Mouse (Mus musculus) stomach, embryonic 15.5 days (tissue): ENCODE measurements around the gene Hdac9. TPM values are rescaled to one million over a fixed set of nuclear protein-coding genes. Genes with fewer than 3 reads are reported as not detected.
A peak's percentile ranks its signal among the peaks of the same experiment; 100 is the strongest.

Experiments used
- ATAC-seq: fragments of 200-750 bp; cut with Nextera tagmentation; 2 replicates; pipeline ENCODE4 v1.8.0; 2017; ENCODE audit warnings: low read depth, moderate number of reproducible peaks, moderate TSS enrichment; ENCODE audit not compliant: insufficient read depth, low FRiP score
- H3K27ac ChIP-seq: fragments of 300-500 bp; sonication (generic); 2 replicates; pipeline ENCODE4 v1.5.1; 2015; ENCODE audit warnings: mild to moderate bottlenecking, inconsistent platforms
- H3K27me3 ChIP-seq: fragments of 300-500 bp; sonication (generic); replicated peaks from 2 replicates; pipeline ENCODE4 v1.6.1; 2015; ENCODE audit warnings: inconsistent platforms
- H3K36me3 ChIP-seq: fragments of 300-500 bp; sonication (generic); 2 replicates; pipeline ENCODE4 v1.6.1; 2015; ENCODE audit warnings: inconsistent platforms
- H3K4me1 ChIP-seq: fragments of 300-500 bp; sonication (generic); 2 replicates; pipeline ENCODE4 v1.6.1; 2015; ENCODE audit warnings: inconsistent platforms
- H3K4me2 ChIP-seq: fragments of 300-500 bp; sonication (generic); 2 replicates; pipeline ENCODE4 v1.6.1; 2015; ENCODE audit warnings: mild to moderate bottlenecking, inconsistent platforms
- H3K4me3 ChIP-seq: fragments of 300-500 bp; sonication (generic); replicated peaks from 2 replicates; pipeline ENCODE4 v1.5.1; 2015; ENCODE audit warnings: inconsistent platforms
- H3K9ac ChIP-seq: fragments of 300-500 bp; sonication (generic); 2 replicates; pipeline ENCODE4 v1.6.1; 2015; ENCODE audit warnings: inconsistent platforms
- H3K9me3 ChIP-seq: fragments of 300-500 bp; sonication (generic); 2 replicates; pipeline ENCODE4 v1.6.1; 2016; ENCODE audit warnings: inconsistent platforms
- WGBS: fragments of 180-500 bp; shearing (Covaris S2); methylation state at CpG from one replicate; pipeline ENCODE4 v1.1.7; 2015; 5-methylcytosine and 5-hydroxymethylcytosine counted together
- polyA plus RNA-seq: library from polyadenylated mRNA; unstranded; fragments of >200 nt; fragmentation: Nextera tagmentation; extraction: Ambion mirVana; gene quantifications from 2 replicates; pipeline ENCODE4 v1.2.1, GENCODE M21; 2015

Gene Hdac9
- polyA plus RNA-seq, 1 experiment from 2014 or later, result 4.9 TPM

DNA sequence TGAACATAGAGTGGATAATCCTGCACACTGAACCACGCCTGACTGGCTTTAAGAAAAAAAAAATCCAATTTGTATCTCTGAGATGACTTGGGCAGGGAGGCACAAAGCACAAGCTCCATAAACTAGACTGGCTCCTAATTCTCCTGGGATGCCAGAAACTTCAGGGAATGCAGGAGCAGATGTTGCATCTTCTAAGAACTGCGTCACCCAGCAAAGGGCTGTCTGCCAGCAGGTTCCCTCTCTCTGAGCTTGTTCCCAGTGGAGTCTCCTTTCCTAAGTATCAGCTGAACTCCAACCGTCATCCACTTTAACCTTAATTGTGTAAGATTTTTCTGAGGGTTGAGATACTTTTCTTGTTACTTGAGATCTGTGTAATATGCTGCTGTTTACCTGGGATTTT, 140.7 kb downstream of the Hdac9 start:
- ATAC-seq, result no peak
- H3K4me1 ChIP-seq, result no peaks in the 10 kb centered on the region
- H3K27me3 ChIP-seq, result no peaks in the 10 kb centered on the region
- H3K4me3 ChIP-seq, result no peak overlapping the region
- 63% methylated on average over 3 of the region's 3 CpGs for WGBS
- no peaks in the 10 kb centered on the region for H3K36me3 ChIP-seq
- no peaks in the 10 kb centered on the region for H3K9me3 ChIP-seq
- no peak overlapping the region for H3K9ac ChIP-seq
- H3K4me2 ChIP-seq, result no peak overlapping the region
- H3K27ac ChIP-seq, result no peak overlapping the region

DNA sequence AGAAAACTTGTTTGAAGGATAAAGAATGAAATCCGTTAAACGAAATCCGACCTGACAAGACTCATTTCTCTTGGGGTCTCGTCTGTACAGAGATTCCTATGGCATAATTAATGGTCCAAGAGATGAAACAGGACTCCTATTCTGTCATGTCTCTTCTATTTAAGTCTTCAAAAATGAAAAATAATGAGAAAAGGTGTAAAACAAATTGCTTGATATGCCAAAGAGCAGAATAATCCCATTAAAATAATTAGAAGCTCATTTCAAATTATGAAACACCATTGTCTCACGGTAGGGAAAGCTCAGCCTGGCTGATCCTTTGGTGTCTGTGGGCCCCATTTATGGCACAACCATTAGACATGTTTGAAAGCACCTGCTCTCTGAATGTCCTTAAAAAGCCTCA, 142.8 kb downstream of the Hdac9 start:
- Histone ChIP-seq H3K27ac (no peak overlapping the region), H3K9me3 (no peaks in the 10 kb centered on the region), H3K27me3 (no peaks in the 10 kb centered on the region), H3K9ac (no peak overlapping the region), H3K36me3 (no peaks in the 10 kb centered on the region), H3K4me1 (no peaks in the 10 kb centered on the region), H3K4me3 (no peak overlapping the region), H3K4me2 (no peak overlapping the region)
- 42% methylated on average over 5 of the region's 5 CpGs for WGBS
- ATAC-seq, result no peak

DNA sequence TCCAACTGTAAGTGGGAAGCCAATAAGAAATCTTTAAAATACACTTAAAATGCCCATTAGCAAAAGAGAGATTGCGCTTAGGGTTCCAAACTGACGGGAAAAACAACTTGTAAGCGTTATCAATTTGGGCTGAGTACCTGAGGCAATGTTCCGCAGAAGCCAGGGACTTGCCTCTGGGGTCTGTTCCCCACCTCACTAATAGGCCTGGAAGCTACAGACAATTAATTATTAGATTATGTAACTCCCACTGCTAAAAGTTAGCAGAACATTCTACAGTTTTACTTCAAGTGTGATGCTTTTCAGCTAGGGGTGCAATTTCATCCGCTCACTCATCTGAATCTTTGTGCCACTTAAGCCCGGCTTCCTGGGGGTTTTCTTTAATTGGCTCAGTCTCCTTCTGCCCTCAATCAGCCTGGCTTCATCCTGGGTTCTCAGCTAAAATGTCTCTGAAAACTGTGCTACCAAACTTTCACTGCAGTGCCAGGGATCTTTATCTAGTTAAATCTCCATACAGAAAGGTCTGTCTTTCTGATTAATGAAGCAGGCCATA, 149.6 kb downstream of the Hdac9 start:
- H3K4me2 ChIP-seq, result no peak overlapping the region

DNA sequence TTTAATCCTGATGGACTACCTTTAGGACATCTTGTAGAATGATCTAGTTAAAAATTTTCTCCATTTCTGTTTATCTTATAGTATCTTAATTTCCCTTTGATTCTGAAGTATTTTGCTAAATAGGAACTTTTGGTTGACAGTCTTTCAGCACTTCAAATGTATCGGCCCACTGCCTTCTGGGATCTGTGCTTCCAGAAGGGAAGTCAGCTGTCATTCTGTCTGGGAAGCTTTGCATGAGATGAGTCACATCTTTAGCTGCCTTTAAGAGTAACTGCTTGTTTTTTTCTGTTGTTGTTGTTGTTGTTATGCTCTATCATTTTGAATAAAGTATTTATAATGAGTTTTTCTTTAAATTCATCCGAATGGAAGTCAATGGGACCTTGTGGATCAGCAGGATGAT, 169.6 kb downstream of the Hdac9 start:
- H3K4me3 ChIP-seq, result no peak overlapping the region
- no peak overlapping the region for H3K9ac ChIP-seq
- H3K4me2 ChIP-seq, result no peak overlapping the region
- H3K4me1 ChIP-seq, result no peaks in the 10 kb centered on the region
- WGBS, result 76% methylated on average over 2 of the region's 2 CpGs
- H3K36me3 ChIP-seq, result no peaks in the 10 kb centered on the region
- H3K9me3 ChIP-seq, result no peaks in the 10 kb centered on the region
- no peak for ATAC-seq
- H3K27ac ChIP-seq, result no peak overlapping the region
- H3K27me3 ChIP-seq, result no peaks in the 10 kb centered on the region

More for the DNA sequence above, 149.6 kb downstream of the Hdac9 start:
- H3K4me1 ChIP-seq, result no peaks in the 10 kb centered on the region
- 85% methylated on average over 6 of the region's 6 CpGs for WGBS
- no peaks in the 10 kb centered on the region for H3K9me3 ChIP-seq
- no peak overlapping the region for H3K4me3 ChIP-seq
- ATAC-seq, result no peak
- no peaks in the 10 kb centered on the region for H3K36me3 ChIP-seq
- H3K27ac ChIP-seq, result no peak overlapping the region
- H3K27me3 ChIP-seq, result no peaks in the 10 kb centered on the region
- no peak overlapping the region for H3K9ac ChIP-seq

DNA sequence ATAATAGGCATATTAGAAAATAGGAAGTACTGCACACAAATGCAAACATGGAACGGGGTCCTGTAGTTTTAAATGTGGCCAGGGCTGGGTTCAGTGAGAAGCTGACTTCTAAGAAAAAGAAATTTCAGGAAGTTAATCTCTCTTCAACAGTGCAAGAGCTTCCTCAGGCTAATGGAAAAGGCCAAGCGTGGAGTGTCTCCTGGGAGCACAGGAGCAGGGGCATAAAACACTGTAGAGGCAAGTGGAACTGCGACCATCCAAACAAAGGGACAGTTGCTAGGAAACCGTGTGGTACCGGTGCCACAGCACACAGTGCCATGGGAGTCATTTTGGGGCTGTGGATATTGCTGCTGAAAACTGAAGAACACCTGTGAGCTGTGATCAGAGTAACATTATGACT, 191.7 kb downstream of the Hdac9 start:
- Histone ChIP-seq H3K4me3 (no peak overlapping the region), H3K27me3 (no peaks in the 10 kb centered on the region), H3K27ac (no peak overlapping the region), H3K4me1 (no peaks in the 10 kb centered on the region), H3K36me3 (no peaks in the 10 kb centered on the region), H3K4me2 (no peak overlapping the region), H3K9ac (no peak overlapping the region), H3K9me3 (no peaks in the 10 kb centered on the region)
- no peak for ATAC-seq
- 64% methylated on average over 5 of the region's 5 CpGs for WGBS

DNA sequence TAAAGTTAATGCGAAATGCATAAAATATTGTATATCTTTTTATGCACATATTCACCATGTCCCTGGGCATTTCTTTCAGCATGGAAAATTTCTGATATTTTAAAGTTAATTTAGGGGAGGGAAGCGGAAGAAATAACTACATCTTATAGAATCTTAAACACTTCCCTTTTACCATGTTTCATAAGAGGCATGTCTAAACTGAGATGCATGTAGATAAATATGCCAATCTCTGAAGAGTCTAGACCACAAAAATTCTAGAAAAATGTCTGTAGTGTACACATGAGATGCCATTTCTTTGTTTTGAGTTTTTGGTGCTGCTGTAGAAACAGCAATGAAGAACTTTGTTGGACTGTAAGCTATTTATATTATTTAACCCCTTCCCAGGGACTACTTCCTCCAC, 192.6 kb downstream of the Hdac9 start:
- Histone ChIP-seq H3K4me3 (no peak overlapping the region), H3K36me3 (no peaks in the 10 kb centered on the region), H3K27me3 (no peaks in the 10 kb centered on the region), H3K4me1 (no peaks in the 10 kb centered on the region), H3K9ac (no peak overlapping the region), H3K27ac (no peak overlapping the region), H3K9me3 (no peaks in the 10 kb centered on the region), H3K4me2 (no peak overlapping the region)
- no peak for ATAC-seq
- 93% methylated on average over 2 of the region's 2 CpGs for WGBS

DNA sequence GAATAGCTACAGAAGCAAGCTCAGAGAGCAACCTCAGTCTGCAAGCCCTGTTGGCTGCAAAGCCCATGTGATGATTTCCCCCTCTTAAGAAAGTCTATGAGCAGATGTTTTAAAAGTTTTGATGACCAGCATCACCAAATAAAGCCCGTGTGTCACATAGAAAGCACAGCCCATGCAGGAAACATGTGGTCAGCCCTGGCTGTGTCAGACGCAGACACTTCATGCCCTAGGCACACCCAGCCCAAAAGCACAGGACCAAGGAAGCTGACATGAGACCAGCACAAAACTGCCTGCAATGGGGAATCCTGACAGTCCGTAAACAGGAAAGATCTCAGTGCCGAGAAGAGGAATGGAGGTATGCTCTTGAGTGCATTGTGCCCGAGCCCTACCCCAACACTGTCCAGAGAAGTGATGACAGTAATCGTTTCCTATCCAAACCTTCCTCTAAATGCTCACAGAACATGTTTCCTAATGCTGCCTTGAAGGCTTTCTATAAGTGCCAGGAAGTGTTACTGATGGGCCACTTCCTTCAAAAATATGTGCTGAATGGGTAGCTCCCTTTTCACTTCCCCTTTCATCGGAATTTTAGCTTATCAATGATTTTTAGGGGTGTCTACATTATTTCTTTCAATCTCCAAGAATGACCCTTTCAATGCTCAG, 193.9 kb downstream of the Hdac9 start:
- H3K4me2 ChIP-seq, result no peak overlapping the region

DNA sequence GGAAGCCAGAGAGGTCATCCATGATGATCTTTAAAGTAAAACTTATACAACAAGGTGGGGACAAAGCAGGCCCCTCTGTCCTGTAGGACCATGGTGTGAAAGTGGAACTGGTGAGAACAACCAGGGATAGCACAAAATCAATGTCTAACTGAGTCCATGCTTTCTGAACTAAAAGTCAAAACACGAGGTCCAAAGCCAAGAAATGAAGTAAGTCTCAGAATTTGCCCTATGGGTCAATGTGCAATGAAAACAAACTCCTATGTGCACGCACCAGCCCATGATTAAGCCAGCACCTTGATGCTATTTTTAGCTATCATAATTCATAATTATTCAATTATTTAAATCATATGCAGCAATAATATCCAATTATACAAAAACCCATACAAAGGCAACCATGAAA, 196.0 kb downstream of the Hdac9 start:
- WGBS, result 73% methylated on average over 2 of the region's 2 CpGs

More for the DNA sequence above, 193.9 kb downstream of the Hdac9 start:
- no peaks in the 10 kb centered on the region for H3K27me3 ChIP-seq
- H3K27ac ChIP-seq, result no peak overlapping the region
- H3K9ac ChIP-seq, result no peak overlapping the region
- 52% methylated on average over 7 of the region's 7 CpGs for WGBS
- no peaks in the 10 kb centered on the region for H3K9me3 ChIP-seq
- H3K4me3 ChIP-seq, result no peak overlapping the region
- H3K4me1 ChIP-seq, result no peaks in the 10 kb centered on the region
- H3K36me3 ChIP-seq, result no peaks in the 10 kb centered on the region
- no peak for ATAC-seq

DNA sequence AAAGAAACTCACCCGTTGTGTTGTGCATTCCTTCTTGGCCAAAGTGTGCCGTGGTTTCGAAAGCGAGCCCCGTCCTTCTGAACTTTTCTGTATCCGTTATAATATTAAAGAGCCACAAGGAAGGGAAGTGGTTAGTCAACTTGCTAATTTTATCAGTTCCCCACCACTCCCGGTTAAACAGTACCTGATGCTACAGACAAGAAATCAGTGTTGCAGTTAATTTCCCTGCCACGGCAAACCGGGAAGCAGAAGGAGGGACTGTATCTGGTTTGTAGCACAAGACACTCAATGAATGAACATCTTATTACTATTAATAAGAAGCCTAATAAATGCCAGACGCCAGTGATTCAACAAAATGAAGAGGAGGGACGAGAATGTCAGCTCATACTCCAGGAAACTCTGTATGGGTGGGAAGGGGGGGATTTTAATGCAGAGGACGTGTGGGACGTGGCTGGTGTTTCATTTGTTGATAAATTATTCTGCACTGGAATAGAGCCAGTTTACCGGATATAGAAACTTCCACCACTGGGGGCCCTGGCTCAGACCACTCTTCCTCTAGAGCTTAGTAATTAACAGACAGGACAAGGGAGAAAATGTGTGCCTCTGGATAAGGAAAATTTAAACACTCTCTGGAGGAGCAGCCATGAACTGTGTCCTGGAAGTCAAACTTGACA, 202.5 kb downstream of the Hdac9 start:
- H3K27me3 ChIP-seq, result no peaks in the 10 kb centered on the region
- no peaks in the 10 kb centered on the region for H3K36me3 ChIP-seq
- WGBS, result 32% methylated on average over 14 of the region's 14 CpGs
- H3K4me3 ChIP-seq, result peak overlapping the region; percentile 12
- no peaks in the 10 kb centered on the region for H3K9me3 ChIP-seq
- peak overlapping the region; percentile 42 for H3K4me2 ChIP-seq
- peak; percentile 35; the same call in 1 of the 2 replicates for ATAC-seq
- no peak overlapping the region for H3K9ac ChIP-seq
- no peaks in the 10 kb centered on the region for H3K4me1 ChIP-seq
- H3K27ac ChIP-seq, result peak overlapping the region; percentile 54; the same call in 1 of the 2 replicates

More for the DNA sequence above, 196.0 kb downstream of the Hdac9 start:
- Histone ChIP-seq H3K27ac (no peak overlapping the region), H3K4me1 (no peaks in the 10 kb centered on the region), H3K9me3 (no peaks in the 10 kb centered on the region), H3K27me3 (no peaks in the 10 kb centered on the region), H3K4me3 (no peak overlapping the region), H3K36me3 (no peaks in the 10 kb centered on the region), H3K4me2 (no peak overlapping the region), H3K9ac (no peak overlapping the region)
- no peak for ATAC-seq

DNA sequence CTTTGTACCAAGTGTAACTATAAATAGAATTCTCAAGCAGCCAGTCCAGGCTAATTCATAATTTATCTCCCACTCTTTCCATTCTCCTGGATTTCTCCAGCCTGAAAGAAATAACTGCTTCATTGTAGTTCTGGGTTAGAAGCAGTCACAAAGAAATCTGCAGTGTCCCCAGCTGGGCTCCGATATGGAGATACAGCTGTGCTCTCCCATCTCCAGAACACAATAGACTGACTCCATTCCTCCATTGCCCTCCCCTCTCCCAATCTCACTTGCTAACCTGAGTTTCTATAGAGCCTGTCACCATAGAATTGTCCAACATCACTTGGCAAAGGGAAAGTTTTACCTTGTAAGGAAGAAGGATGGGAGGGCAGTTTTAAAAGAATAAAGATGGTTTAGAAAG, 218.9 kb downstream of the Hdac9 start:
- H3K9ac ChIP-seq, result no peak overlapping the region
- no peaks in the 10 kb centered on the region for H3K36me3 ChIP-seq
- no peak overlapping the region for H3K4me2 ChIP-seq
- H3K27ac ChIP-seq, result no peak overlapping the region
- H3K9me3 ChIP-seq, result no peaks in the 10 kb centered on the region
- 43% methylated on average over 1 of the region's 1 CpGs for WGBS
- H3K4me1 ChIP-seq, result no peaks in the 10 kb centered on the region
- no peak for ATAC-seq
- H3K4me3 ChIP-seq, result no peak overlapping the region
- no peaks in the 10 kb centered on the region for H3K27me3 ChIP-seq

DNA sequence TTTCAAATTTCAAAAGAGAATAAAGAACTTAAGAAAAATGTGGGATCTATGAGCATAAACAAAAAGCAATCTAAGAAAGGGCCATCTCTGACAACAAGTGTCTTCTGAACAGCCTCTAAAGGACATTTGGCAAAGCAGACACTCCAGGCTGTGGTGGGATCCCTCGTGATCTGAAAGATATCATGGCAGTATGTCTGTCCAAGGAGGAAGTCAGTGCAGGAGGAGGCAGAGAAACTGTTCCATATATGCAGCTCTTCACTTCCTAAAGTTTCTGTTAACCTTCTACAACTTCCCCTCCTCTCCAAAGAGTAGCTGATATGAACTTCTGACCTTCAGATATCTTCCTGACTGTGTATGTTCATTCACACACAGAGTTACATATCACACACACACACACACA, 220.2 kb downstream of the Hdac9 start:
- no peaks in the 10 kb centered on the region for H3K9me3 ChIP-seq
- H3K27me3 ChIP-seq, result no peaks in the 10 kb centered on the region
- no peaks in the 10 kb centered on the region for H3K4me1 ChIP-seq
- no peak overlapping the region for H3K4me3 ChIP-seq
- ATAC-seq, result no peak
- H3K4me2 ChIP-seq, result no peak overlapping the region
- H3K27ac ChIP-seq, result no peak overlapping the region
- H3K36me3 ChIP-seq, result no peaks in the 10 kb centered on the region
- H3K9ac ChIP-seq, result no peak overlapping the region
- 67% methylated on average over 1 of the region's 1 CpGs for WGBS

DNA sequence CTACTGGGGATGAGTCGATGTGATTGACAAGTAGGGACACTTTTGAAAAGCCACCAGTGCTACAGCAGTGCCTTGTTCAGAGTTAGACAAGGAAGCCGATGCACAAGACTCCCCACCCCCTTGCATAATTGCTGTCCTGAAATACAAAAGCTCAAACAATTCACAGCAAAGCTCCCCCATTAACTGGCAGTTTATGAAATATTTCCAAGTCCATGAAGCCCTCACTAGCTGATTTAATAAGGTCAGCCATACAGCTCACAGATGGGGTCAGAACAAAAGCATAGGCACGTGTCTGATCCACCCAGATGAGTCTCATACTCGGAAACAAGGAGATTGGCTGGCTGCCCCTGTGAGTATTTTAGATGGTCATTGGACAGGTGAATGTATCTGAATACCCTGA, 228.0 kb downstream of the Hdac9 start:
- ATAC-seq, result no peak
- no peaks in the 10 kb centered on the region for H3K9me3 ChIP-seq
- H3K4me3 ChIP-seq, result no peak overlapping the region
- WGBS, result 67% methylated on average over 4 of the region's 4 CpGs
- no peak overlapping the region for H3K4me2 ChIP-seq
- no peaks in the 10 kb centered on the region for H3K36me3 ChIP-seq
- no peak overlapping the region for H3K9ac ChIP-seq
- H3K27me3 ChIP-seq, result no peaks in the 10 kb centered on the region
- H3K27ac ChIP-seq, result no peak overlapping the region
- H3K4me1 ChIP-seq, result no peaks in the 10 kb centered on the region
